Mouse (Mus musculus): Measurements from ENCODE around the gene Dusp1. TPM values are rescaled to one million over a fixed set of nuclear protein-coding genes. Genes with fewer than 3 reads are reported as not detected.

Gene Dusp1
- polyA plus RNA-seq, 1 experiment from 2014 or later: 36.8 TPM

DNA sequence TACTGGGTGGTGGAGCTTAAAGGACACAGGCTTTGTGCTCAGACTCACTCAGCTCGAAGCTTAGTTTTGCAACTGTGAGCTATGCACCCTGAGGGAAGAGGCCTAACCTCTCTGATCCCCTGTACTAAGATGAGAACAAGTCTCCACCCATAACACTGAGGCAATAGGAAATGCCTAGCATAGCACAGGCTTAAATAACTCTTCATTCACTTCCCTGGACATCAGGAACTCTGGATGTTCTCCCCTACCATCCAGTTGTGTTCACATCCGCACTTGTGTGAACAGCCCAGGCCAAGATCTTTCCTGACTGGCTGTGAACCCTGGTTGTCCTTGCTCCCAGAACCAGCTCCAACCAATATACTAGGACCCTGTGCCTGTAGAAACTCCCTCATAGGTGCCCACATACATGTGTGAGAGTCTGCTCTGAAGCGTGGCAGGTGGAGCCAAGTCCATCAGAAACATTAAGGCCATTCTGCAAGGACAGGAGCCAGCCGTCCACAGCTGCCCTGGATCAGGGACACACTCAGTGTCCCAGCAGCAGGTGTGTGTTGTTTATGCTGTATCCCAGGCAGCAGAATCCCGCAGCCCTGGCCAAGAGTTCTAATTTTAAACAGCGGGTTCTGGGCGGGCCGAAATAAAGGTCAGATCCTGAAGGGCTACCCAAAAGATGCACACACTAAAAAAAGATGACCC lies 73.1 kb downstream of the Dusp1 start:
- no peak overlapping the region for H3K4me2 ChIP-seq (replicated peaks)
- no peak overlapping the region for H3K9ac ChIP-seq
- H3K4me1 ChIP-seq: no peaks in the 10 kb centered on the region
- H3K36me3 ChIP-seq: no peaks in the 10 kb centered on the region
- peaks cover 6% of the 10 kb centered on the region; the same call in 1 of the 2 replicates for H3K9me3 ChIP-seq
- H3K27me3 ChIP-seq (replicated peaks): no peaks in the 10 kb centered on the region
- WGBS: 87% methylated on average over 8 of the region's 8 CpGs
- no peak overlapping the region for H3K27ac ChIP-seq
- ATAC-seq (ENCODE audit: low FRiP score, low read depth): no peak
- H3K4me3 ChIP-seq: no peak overlapping the region

DNA sequence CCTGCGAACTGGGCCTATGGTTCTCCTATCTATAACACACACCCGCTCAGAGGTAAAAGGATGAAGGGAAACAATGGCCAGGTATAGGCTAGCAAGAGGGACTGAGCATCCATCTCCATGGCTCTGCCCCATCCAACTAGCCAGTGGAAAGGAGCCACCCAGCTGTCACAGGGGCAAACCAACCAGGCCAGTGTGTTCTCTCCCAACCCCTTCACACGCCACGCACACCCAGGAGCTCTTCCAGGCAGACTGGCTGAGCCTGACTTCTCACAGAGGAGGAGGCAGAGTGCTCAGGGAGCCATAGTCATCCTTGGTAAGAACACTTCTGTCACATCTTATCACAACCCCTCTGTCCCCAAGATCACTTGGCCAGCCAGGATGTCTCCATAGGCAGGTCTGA lies 74.0 kb downstream of the Dusp1 start:
- no peaks in the 10 kb centered on the region for H3K9me3 ChIP-seq
- no peak overlapping the region for H3K4me2 ChIP-seq (replicated peaks)
- H3K36me3 ChIP-seq: no peaks in the 10 kb centered on the region
- 94% methylated on average over 4 of the region's 4 CpGs for WGBS
- no peak for ATAC-seq (ENCODE audit: low FRiP score, low read depth)
- H3K27ac ChIP-seq: no peak overlapping the region
- no peaks in the 10 kb centered on the region for H3K27me3 ChIP-seq (replicated peaks)
- H3K4me1 ChIP-seq: no peaks in the 10 kb centered on the region
- H3K4me3 ChIP-seq: no peak overlapping the region
- H3K9ac ChIP-seq: no peak overlapping the region

DNA sequence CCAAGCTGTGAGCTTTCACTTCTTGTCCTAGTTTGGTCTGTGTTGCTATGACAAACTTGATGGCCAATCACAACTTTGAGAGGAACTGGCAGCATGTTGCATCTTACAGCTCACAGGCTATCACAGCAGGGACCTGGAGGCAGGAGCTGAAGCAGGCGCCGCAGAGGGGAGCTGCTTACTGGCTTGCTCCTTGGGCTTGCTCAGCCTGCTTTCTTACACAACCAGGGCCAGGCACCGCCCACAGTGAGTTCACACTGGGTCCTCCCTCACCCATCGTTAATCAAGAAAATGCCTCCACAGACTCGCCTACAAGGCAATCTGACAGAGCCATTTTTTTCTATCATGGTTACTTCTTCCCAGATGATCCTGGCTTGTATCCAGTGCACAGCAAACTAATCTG lies 74.7 kb downstream of the Dusp1 start:
- Histone ChIP-seq H3K36me3 (no peaks in the 10 kb centered on the region), H3K4me3 (no peak overlapping the region), H3K4me2 (replicated peaks) (no peak overlapping the region), H3K27ac (no peak overlapping the region), H3K9me3 (no peaks in the 10 kb centered on the region), H3K27me3 (replicated peaks) (no peaks in the 10 kb centered on the region), H3K9ac (no peak overlapping the region), H3K4me1 (no peaks in the 10 kb centered on the region)
- no peak for ATAC-seq (ENCODE audit: low FRiP score, low read depth)
- WGBS: 57% methylated on average over 5 of the region's 5 CpGs

DNA sequence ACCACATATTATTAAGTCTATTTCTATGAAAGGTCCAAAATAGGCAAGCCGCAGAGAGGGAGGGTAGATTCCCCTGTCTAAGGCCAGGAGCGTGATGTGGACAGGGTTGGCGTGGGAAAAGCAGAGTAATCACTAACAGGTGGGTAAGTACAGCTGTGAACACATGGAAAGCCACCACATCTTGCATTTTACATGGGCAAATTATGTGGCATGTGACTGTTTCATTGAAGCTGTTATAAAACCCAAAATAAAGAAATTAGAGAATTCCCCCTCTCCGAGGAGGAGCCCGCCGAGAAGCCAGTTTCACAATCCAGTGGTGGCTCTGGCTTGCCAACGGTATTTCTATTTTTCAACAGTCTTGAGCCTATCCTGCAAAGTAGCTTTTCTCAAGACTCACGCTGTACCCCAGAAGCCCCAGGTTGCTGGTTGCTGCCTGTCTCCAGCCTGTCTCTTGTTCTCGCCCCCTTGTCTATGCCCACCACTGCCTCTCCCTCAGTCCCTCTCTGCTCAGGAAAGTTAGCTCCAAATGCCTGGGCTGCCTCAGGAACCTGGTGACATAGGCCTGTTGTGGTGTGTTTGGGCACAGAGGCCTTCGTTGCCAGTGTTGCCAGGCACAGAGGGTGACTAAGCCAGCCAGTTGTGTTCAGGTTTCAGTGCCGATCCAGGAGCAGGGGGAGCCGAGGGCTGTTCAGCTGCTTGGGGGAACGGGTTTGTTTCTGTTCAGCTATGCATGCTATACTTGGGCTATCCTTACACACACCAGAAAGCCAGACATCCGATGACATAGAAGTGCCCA lies 77.1 kb downstream of the Dusp1 start:
- Histone ChIP-seq H3K4me1 (no peaks in the 10 kb centered on the region), H3K4me2 (replicated peaks) (no peak overlapping the region), H3K36me3 (no peaks in the 10 kb centered on the region), H3K4me3 (no peak overlapping the region), H3K9me3 (no peaks in the 10 kb centered on the region), H3K27ac (no peak overlapping the region), H3K27me3 (replicated peaks) (no peaks in the 10 kb centered on the region), H3K9ac (no peak overlapping the region)
- no peak for ATAC-seq (ENCODE audit: low FRiP score, low read depth)
- 88% methylated on average over 14 of the region's 14 CpGs for WGBS

- 87% methylated on average over 4 of the region's 4 CpGs for WGBS
- no peaks in the 10 kb centered on the region for H3K9me3 ChIP-seq
- no peak overlapping the region for H3K4me2 ChIP-seq (replicated peaks)
- no peaks in the 10 kb centered on the region for H3K27me3 ChIP-seq (replicated peaks)
- H3K27ac ChIP-seq: no peak overlapping the region
- H3K9ac ChIP-seq: no peak overlapping the region
- H3K4me3 ChIP-seq: no peak overlapping the region
- ATAC-seq (ENCODE audit: low FRiP score, low read depth): no peak
- H3K36me3 ChIP-seq: no peaks in the 10 kb centered on the region
- no peaks in the 10 kb centered on the region for H3K4me1 ChIP-seq
These were observed 81.0 kb downstream of the Dusp1 start for GRCm38 (mm10) chr17:26480956-26481355.

GRCm38 (mm10) chr17:26479619-26480018 lies 82.3 kb downstream of the Dusp1 start:
- no peaks in the 10 kb centered on the region for H3K4me1 ChIP-seq
- WGBS: 81% methylated on average over 6 of the region's 6 CpGs
- H3K9me3 ChIP-seq: no peaks in the 10 kb centered on the region
- no peak overlapping the region for H3K9ac ChIP-seq
- H3K4me3 ChIP-seq: no peak overlapping the region
- no peak overlapping the region for H3K4me2 ChIP-seq (replicated peaks)
- no peak overlapping the region for H3K27ac ChIP-seq
- no peaks in the 10 kb centered on the region for H3K27me3 ChIP-seq (replicated peaks)
- ATAC-seq (ENCODE audit: low FRiP score, low read depth): no peak
- H3K36me3 ChIP-seq: no peaks in the 10 kb centered on the region

GRCm38 (mm10) chr17:26478672-26479071 lies 83.3 kb downstream of the Dusp1 start:
- Histone ChIP-seq H3K27ac (no peak overlapping the region), H3K9me3 (no peaks in the 10 kb centered on the region), H3K4me1 (no peaks in the 10 kb centered on the region), H3K27me3 (replicated peaks) (no peaks in the 10 kb centered on the region), H3K36me3 (no peaks in the 10 kb centered on the region), H3K4me3 (no peak overlapping the region), H3K9ac (no peak overlapping the region), H3K4me2 (replicated peaks) (no peak overlapping the region)
- ATAC-seq (ENCODE audit: low FRiP score, low read depth): no peak
- WGBS: 76% methylated on average over 4 of the region's 4 CpGs

GRCm38 (mm10) chr17:26476871-26477270 lies 85.1 kb downstream of the Dusp1 start:
- no peak overlapping the region for H3K9ac ChIP-seq
- ATAC-seq (ENCODE audit: low FRiP score, low read depth): no peak
- no peak overlapping the region for H3K4me2 ChIP-seq (replicated peaks)
- no peaks in the 10 kb centered on the region for H3K36me3 ChIP-seq
- H3K9me3 ChIP-seq: no peaks in the 10 kb centered on the region
- no peak overlapping the region for H3K27ac ChIP-seq
- no peak overlapping the region for H3K4me3 ChIP-seq
- H3K27me3 ChIP-seq (replicated peaks): no peaks in the 10 kb centered on the region
- WGBS: 74% methylated on average over 6 of the region's 6 CpGs
- H3K4me1 ChIP-seq: no peaks in the 10 kb centered on the region

DNA sequence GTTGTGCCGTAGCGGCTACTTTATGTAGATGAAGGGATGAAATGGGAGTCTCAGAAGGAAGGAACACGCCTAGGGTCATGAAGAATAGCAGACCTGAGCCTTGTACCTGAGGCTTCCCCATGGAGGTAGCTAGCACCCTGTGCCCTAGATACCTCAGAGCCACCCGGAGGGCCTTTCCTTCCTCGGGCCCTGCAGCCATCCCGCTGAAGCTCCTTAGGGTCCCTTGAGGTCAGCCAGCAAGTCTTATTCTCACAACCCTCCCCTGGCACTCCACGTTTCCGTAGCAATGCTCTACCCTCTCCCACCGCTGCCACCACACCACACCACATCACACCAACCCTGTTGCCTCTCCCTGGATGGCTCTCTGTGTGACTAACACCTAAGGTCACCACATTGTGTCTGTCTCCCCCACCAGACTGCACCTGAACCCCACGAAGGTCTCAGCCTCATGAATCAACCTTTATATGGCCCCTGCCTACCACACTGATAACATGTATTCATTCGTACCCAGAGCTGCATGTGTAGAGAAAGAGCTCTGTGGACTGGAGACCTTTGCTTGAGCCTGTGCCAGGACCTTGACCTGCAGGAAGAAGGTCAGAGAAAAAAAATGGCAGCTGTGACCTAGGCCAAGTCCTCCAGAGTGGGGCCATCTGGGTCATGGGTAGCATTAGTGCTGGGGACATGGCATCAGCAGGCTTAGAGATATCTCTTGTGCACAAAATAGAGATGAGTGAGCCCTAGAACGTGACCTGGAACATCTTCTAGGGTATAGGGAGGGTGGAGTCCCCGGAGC lies 93.6 kb downstream of the Dusp1 start:
- no peaks in the 10 kb centered on the region for H3K36me3 ChIP-seq
- H3K27ac ChIP-seq: no peak overlapping the region
- H3K4me3 ChIP-seq: no peak overlapping the region
- no peak overlapping the region for H3K9ac ChIP-seq
- H3K9me3 ChIP-seq: no peaks in the 10 kb centered on the region
- no peaks in the 10 kb centered on the region for H3K4me1 ChIP-seq
- no peak overlapping the region for H3K4me2 ChIP-seq (replicated peaks)
- WGBS: 86% methylated on average over 13 of the region's 13 CpGs
- no peaks in the 10 kb centered on the region for H3K27me3 ChIP-seq (replicated peaks)
- ATAC-seq (ENCODE audit: low FRiP score, low read depth): no peak

DNA sequence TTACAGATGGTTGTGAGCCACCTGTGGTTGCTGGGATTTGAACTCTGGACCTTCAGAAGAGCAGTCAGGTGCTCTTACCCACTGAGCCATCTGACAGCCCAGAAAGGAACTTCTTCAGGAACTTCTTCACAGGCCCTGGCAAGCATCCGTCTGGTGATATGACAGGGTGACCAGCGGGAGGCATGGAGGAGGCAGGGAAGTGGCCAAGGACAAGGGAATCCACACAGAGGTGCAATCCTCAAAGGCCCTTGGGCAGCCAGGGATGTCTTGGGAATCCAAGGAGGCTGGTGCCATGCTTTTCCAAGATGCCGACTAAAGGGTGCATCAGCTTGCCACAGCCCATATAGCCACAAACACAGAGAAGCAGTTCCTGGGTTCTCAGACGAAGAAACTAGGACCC lies 94.3 kb downstream of the Dusp1 start:
- Histone ChIP-seq H3K27me3 (replicated peaks) (no peaks in the 10 kb centered on the region), H3K9me3 (no peaks in the 10 kb centered on the region), H3K36me3 (no peaks in the 10 kb centered on the region), H3K4me3 (no peak overlapping the region), H3K4me1 (no peaks in the 10 kb centered on the region), H3K9ac (no peak overlapping the region), H3K4me2 (replicated peaks) (no peak overlapping the region), H3K27ac (no peak overlapping the region)
- 77% methylated on average over 4 of the region's 4 CpGs for WGBS
- ATAC-seq (ENCODE audit: low FRiP score, low read depth): no peak

DNA sequence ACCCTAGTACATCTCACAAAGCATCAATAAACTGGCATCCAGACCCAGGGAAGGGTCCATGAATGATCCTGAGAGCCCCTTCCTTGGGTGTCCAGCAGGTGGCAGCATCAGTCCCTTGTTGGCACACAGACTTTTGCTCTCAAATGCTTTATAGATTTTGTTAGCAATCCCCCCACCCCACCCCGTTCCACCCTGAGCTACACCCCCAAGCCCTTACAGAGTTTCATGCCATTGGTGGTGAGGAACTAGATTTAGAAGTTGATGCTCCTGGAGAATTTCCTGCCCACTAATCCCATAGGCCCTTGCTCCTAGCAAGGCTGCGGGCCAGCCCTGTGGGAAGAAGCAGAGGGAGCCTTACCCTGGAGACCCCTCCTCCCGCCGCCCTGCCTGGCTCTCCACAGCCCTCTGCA lies 95.2 kb downstream of the Dusp1 start:
- ATAC-seq (ENCODE audit: low FRiP score, low read depth): 0 out of 2 replicates have a peak, but pooled peaks have one; percentile 25
- WGBS: 2% methylated on average over 4 of the region's 4 CpGs
- no peaks in the 10 kb centered on the region for H3K4me1 ChIP-seq
- H3K36me3 ChIP-seq: no peaks in the 10 kb centered on the region
- no peak overlapping the region for H3K9ac ChIP-seq
- no peaks in the 10 kb centered on the region for H3K9me3 ChIP-seq
- no peak overlapping the region for H3K27ac ChIP-seq
- no peaks in the 10 kb centered on the region for H3K27me3 ChIP-seq (replicated peaks)
- peak overlapping the region; percentile 40 for H3K4me2 ChIP-seq (replicated peaks)
- H3K4me3 ChIP-seq: no peak overlapping the region

DNA sequence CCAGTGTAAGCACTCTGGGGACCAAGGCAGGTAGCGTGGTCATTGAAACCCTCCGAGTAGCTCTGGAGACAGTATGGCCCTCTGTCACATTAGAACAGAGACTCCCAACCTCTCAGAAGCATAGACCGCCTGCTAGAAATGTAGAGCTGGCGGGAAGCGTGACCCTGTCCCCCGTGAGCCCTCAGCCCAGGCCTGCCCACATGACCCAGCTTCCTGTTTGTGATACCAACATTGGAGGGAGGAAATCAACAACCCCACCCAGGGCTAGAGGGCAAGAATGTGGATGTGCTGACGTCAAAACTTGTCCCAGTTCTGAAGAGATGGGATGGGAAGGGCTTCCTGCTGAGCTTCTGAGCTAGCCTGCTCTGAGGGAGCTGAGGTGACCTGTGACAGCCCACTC lies 97.0 kb downstream of the Dusp1 start:
- 61% methylated on average over 7 of the region's 7 CpGs for WGBS
- H3K36me3 ChIP-seq: no peaks in the 10 kb centered on the region
- H3K9ac ChIP-seq: no peak overlapping the region
- no peak overlapping the region for H3K4me3 ChIP-seq
- H3K4me2 ChIP-seq (replicated peaks): no peak overlapping the region
- no peak for ATAC-seq (ENCODE audit: low FRiP score, low read depth)
- H3K27ac ChIP-seq: no peak overlapping the region
- no peaks in the 10 kb centered on the region for H3K27me3 ChIP-seq (replicated peaks)
- H3K9me3 ChIP-seq: no peaks in the 10 kb centered on the region
- no peaks in the 10 kb centered on the region for H3K4me1 ChIP-seq

Data from neural tube, embryonic 12.5 days (tissue).